In the genomic region with DNA sequence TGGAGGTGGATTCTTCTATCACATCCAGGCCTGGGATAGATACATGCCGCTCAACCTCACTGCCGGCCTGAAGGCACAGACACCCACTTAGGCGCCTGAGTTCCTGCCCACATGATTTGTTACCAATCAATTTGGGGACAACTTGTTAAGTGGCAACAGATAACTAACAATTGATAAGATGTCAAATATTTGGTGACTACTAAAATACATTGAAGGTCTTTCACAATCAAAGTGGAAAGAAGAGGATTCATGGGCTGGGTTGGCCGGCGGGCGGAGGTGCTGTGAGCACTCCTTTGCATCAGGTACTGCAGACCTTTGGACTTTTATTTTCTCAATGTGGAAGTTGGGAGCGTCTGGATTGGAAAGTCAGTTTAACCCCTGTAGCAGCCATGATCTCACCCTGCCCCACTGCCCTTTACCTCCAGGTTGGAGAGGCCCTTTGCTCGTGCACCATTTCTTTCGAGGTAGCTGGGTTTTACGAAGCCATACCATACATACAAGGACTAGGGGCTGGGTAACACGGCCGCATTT, we compare ENCODE assay signal across 8 mouse cellular contexts.
DNase-seq lines count a peak whose midpoint lies in the region; ATAC-seq and TF ChIP-seq lines count a peak whose summit lies in the region.

No protein-coding gene starts in this region.

- no peaks in the 10 kb centered on the region for H3K36me3 ChIP-seq in thymus, adult 2 months (ENCODE audit: control insufficient read depth, insufficient read depth, low read length)
- no peaks in the 10 kb centered on the region for H3K36me3 ChIP-seq in liver, embryonic 13.5 days

- peak overlapping the region; percentile 97 for H3K4me2 ChIP-seq in liver, embryonic 13.5 days

- peak; percentile 23 for DNase-seq in embryo, embryonic 10 days (ENCODE audit: low spot score)
- no peak for DNase-seq in embryo, embryonic 9.5 days (ENCODE audit: extremely low spot score)
- peak; percentile 18 for DNase-seq in thymus, adult 2 months
- no peak for DNase-seq in thymus, postnatal 25 days
- no peak for DNase-seq in liver, embryonic 13.5 days
- DNase-seq in thymus, postnatal 4 days = peak; percentile 36
- DNase-seq in right cerebral cortex, postnatal 36 days (ENCODE audit: low spot score in 2 of 2) = no peak
- DNase-seq in B cell, adult 2 months = no peak

- no peak for TF ChIP-seq POLR2A in thymus, adult 2 months (IDR thresholded peaks at IDR 0.05; ENCODE audit: control insufficient read depth, extremely low read depth, insufficient read depth, low read length, poor library complexity)

- TF ChIP-seq CTCF in thymus, adult 2 months (IDR thresholded peaks at IDR 0.05; ENCODE audit: borderline replicate concordance, control insufficient read depth, extremely low read depth, insufficient read depth, low read length, poor library complexity) = no peak

- H3K4me3 ChIP-seq in thymus, adult 2 months (ENCODE audit: control insufficient read depth, insufficient read depth, low read length) = peak overlapping the region; percentile 35
- H3K4me3 ChIP-seq in liver, embryonic 13.5 days (replicated peaks) = peak overlapping the region; percentile 74

- ATAC-seq in liver, embryonic 13.5 days (ENCODE audit: low read depth) = no peak

- WGBS in thymus, adult 2 months = 54% methylated on average over 12 of the region's 12 CpGs
- 37% methylated on average over 12 of the region's 12 CpGs for WGBS in liver, embryonic 13.5 days (ENCODE audit: insufficient replicate concordance)

- H3K27me3 ChIP-seq in thymus, adult 2 months (ENCODE audit: control insufficient read depth, insufficient read depth, low read length) = no peaks in the 10 kb centered on the region
- no peaks in the 10 kb centered on the region for H3K27me3 ChIP-seq in liver, embryonic 13.5 days

- H3K9ac ChIP-seq in liver, embryonic 13.5 days = peak overlapping the region; percentile 84

- no peaks in the 10 kb centered on the region for H3K9me3 ChIP-seq in liver, embryonic 13.5 days (replicated peaks)

- H3K4me1 ChIP-seq in thymus, adult 2 months (replicated peaks; ENCODE audit: control insufficient read depth, insufficient read depth, low read length) = peaks cover 17% of the 10 kb centered on the region
- H3K4me1 ChIP-seq in liver, embryonic 13.5 days (replicated peaks) = peaks cover 47% of the 10 kb centered on the region

- no peak overlapping the region for H3K27ac ChIP-seq in thymus, adult 2 months (ENCODE audit: control insufficient read depth, insufficient read depth, low read length)
- 0 out of 2 replicates have a peak overlapping the region, but pooled peaks have one; percentile 58 for H3K27ac ChIP-seq in liver, embryonic 13.5 days

Comparison
In these comparisons a context has a peak if more than half of its experiments do, and no peak if none do; other contexts are left out.
1. DNase-seq: peak in embryo, embryonic 10 days (single experiment), thymus, adult 2 months (single experiment) and thymus, postnatal 4 days (single experiment); none in embryo, embryonic 9.5 days (single experiment), thymus, postnatal 25 days (single experiment), liver, embryonic 13.5 days (single experiment), right cerebral cortex, postnatal 36 days (0 of 2) and B cell, adult 2 months (0 of 2).